Mouse (Mus musculus): ENCODE data around the gene Cdon.

The Cdon gene

GRCm38 (mm10) chr9:35493033-35493732, 72.3 kb downstream of the Cdon start:
- DNase-seq (ENCODE audit: low read depth in 2 of 2, low spot score in 2 of 2) = no peak

- no peak for DNase-seq (ENCODE audit: low read depth in 2 of 2, low spot score in 2 of 2)
Measured at GRCm38 (mm10) chr9:35493733-35494092, 72.8 kb downstream of the Cdon start.

GRCm38 (mm10) chr9:35494937-35495336, 74.0 kb downstream of the Cdon start:
- DNase-seq (ENCODE audit: low read depth in 2 of 2, low spot score in 2 of 2) = no peak

- DNase-seq (ENCODE audit: low read depth in 2 of 2, low spot score in 2 of 2) = no peak
Measured at GRCm38 (mm10) chr9:35495471-35495870, 74.5 kb downstream of the Cdon start.

- no peak for DNase-seq (ENCODE audit: low read depth in 2 of 2, low spot score in 2 of 2)
Measured at GRCm38 (mm10) chr9:35499946-35500345, 79.0 kb downstream of the Cdon start.

GRCm38 (mm10) chr9:35502361-35503000, 81.6 kb downstream of the Cdon start:
- no peak for DNase-seq (ENCODE audit: low read depth in 2 of 2, low spot score in 2 of 2)

GRCm38 (mm10) chr9:35508234-35508633, 87.3 kb downstream of the Cdon start:
- no peak for DNase-seq (ENCODE audit: low read depth in 2 of 2, low spot score in 2 of 2)

- DNase-seq (ENCODE audit: low read depth in 2 of 2, low spot score in 2 of 2) = no peak
Measured at GRCm38 (mm10) chr9:35513900-35514299, 93.0 kb downstream of the Cdon start.

GRCm38 (mm10) chr9:35516182-35516581, 95.3 kb downstream of the Cdon start:
- DNase-seq (ENCODE audit: low read depth in 2 of 2, low spot score in 2 of 2) = no peak

- no peak for DNase-seq (ENCODE audit: low read depth in 2 of 2, low spot score in 2 of 2)
Measured at GRCm38 (mm10) chr9:35516711-35517110, 95.8 kb downstream of the Cdon start.

- no peak for DNase-seq (ENCODE audit: low read depth in 2 of 2, low spot score in 2 of 2)
Measured at GRCm38 (mm10) chr9:35518169-35518568, 97.2 kb downstream of the Cdon start, which contains the start of gene Gm1113. Gene Gm1113, minus strand, starts transcription at chr9:35518269.

- DNase-seq (ENCODE audit: low read depth in 2 of 2, low spot score in 2 of 2) = no peak
Measured at GRCm38 (mm10) chr9:35520631-35521348, 99.9 kb downstream of the Cdon start.

- no peak for DNase-seq (ENCODE audit: low read depth in 2 of 2, low spot score in 2 of 2)
Measured at GRCm38 (mm10) chr9:35522241-35522640, 101.3 kb downstream of the Cdon start.

- DNase-seq (ENCODE audit: low read depth in 2 of 2, low spot score in 2 of 2) = no peak
Measured at GRCm38 (mm10) chr9:35522821-35523515, 102.0 kb downstream of the Cdon start.

- DNase-seq (ENCODE audit: low read depth in 2 of 2, low spot score in 2 of 2) = no peak
Measured at GRCm38 (mm10) chr9:35523541-35523940, 102.6 kb downstream of the Cdon start.

- peak; percentile 46 to 50 for DNase-seq (ENCODE audit: low read depth in 2 of 2, low spot score in 2 of 2)
Measured at GRCm38 (mm10) chr9:35523941-35524411, 103.0 kb downstream of the Cdon start.

- DNase-seq (ENCODE audit: low read depth in 2 of 2, low spot score in 2 of 2) = no peak
Measured at GRCm38 (mm10) chr9:35529141-35529540, 108.2 kb downstream of the Cdon start.

- no peak for DNase-seq (ENCODE audit: low read depth in 2 of 2, low spot score in 2 of 2)
Measured at GRCm38 (mm10) chr9:35529796-35530195, 108.9 kb downstream of the Cdon start.

GRCm38 (mm10) chr9:35533266-35533665, 112.3 kb downstream of the Cdon start:
- no peak for DNase-seq (ENCODE audit: low read depth in 2 of 2, low spot score in 2 of 2)

GRCm38 (mm10) chr9:35535110-35535509, 114.2 kb downstream of the Cdon start:
- DNase-seq (ENCODE audit: low read depth in 2 of 2, low spot score in 2 of 2) = peak; percentile 22 to 45

- no peak for DNase-seq (ENCODE audit: low read depth in 2 of 2, low spot score in 2 of 2)
Measured at GRCm38 (mm10) chr9:35535876-35536275, 114.9 kb downstream of the Cdon start.

All from CD8-positive naive resting alpha-beta T cell, adult 2 months (primary cell).